Mouse (Mus musculus): ENCODE data around the gene Ctnnd2. TPM values are rescaled to one million over a fixed set of nuclear protein-coding genes. Genes with fewer than 3 reads are reported as not detected.
A peak's percentile ranks its signal among the peaks of the same experiment; 100 is the strongest.

Gene Ctnnd2
- total and polyA plus RNA-seq, 3 experiments, result 0.10 to 0.35 (median 0.16) TPM

GRCm38 (mm10) chr15:30633917-30634316 lies 461.5 kb downstream of the Ctnnd2 start:
- Histone ChIP-seq H3K9ac (ENCODE audit: low read depth, low read length) (no peak overlapping the region), H3K27me3 (ENCODE audit: control insufficient read depth, insufficient read depth, low read length) (no peaks in the 10 kb centered on the region), H3K4me1 (ENCODE audit: control insufficient read depth, insufficient read depth, low read length) (no peaks in the 10 kb centered on the region), H3K36me3 (ENCODE audit: control insufficient read depth, insufficient read depth, low read length) (no peaks in the 10 kb centered on the region), H3K79me2 (replicated peaks; ENCODE audit: control insufficient read depth, insufficient read depth, low read length) (no peaks in the 10 kb centered on the region), H3K4me3 (no peak overlapping the region), H3K27ac (no peak overlapping the region)
- 38% methylated on average over 2 of the region's 2 CpGs for WGBS
- intact Hi-C loops (cut with DNase I), result no loop called here
- TF ChIP-seq EP300 (IDR thresholded peaks at IDR 0.05; ENCODE audit: insufficient read depth, low read depth, low read length), result no peak
- no peak for TF ChIP-seq POLR2A (IDR thresholded peaks at IDR 0.05; ENCODE audit: insufficient read depth, low read depth, low read length)
- TF ChIP-seq CTCF (IDR thresholded peaks at IDR 0.05), result no peak
- DNase-seq, result no peak

GRCm38 (mm10) chr15:30634522-30634921 lies 462.1 kb downstream of the Ctnnd2 start:
- DNase-seq, result no peak
- H3K4me1 ChIP-seq (ENCODE audit: control insufficient read depth, insufficient read depth, low read length), result no peaks in the 10 kb centered on the region
- H3K4me3 ChIP-seq, result no peak overlapping the region
- WGBS, result 79% methylated on average over 5 of the region's 5 CpGs
- no peaks in the 10 kb centered on the region for H3K79me2 ChIP-seq (replicated peaks; ENCODE audit: control insufficient read depth, insufficient read depth, low read length)
- H3K9ac ChIP-seq (ENCODE audit: low read depth, low read length), result no peak overlapping the region
- TF ChIP-seq EP300 (IDR thresholded peaks at IDR 0.05; ENCODE audit: insufficient read depth, low read depth, low read length), result no peak
- TF ChIP-seq POLR2A (IDR thresholded peaks at IDR 0.05; ENCODE audit: insufficient read depth, low read depth, low read length), result no peak
- TF ChIP-seq CTCF (IDR thresholded peaks at IDR 0.05), result no peak
- H3K36me3 ChIP-seq (ENCODE audit: control insufficient read depth, insufficient read depth, low read length), result no peaks in the 10 kb centered on the region
- intact Hi-C loops (cut with DNase I), result no loop called here
- no peaks in the 10 kb centered on the region for H3K27me3 ChIP-seq (ENCODE audit: control insufficient read depth, insufficient read depth, low read length)
- H3K27ac ChIP-seq, result no peak overlapping the region

- Histone ChIP-seq H3K79me2 (replicated peaks; ENCODE audit: control insufficient read depth, insufficient read depth, low read length) (no peaks in the 10 kb centered on the region), H3K4me1 (ENCODE audit: control insufficient read depth, insufficient read depth, low read length) (no peaks in the 10 kb centered on the region), H3K27me3 (ENCODE audit: control insufficient read depth, insufficient read depth, low read length) (no peaks in the 10 kb centered on the region), H3K36me3 (ENCODE audit: control insufficient read depth, insufficient read depth, low read length) (no peaks in the 10 kb centered on the region), H3K4me3 (no peak overlapping the region), H3K9ac (ENCODE audit: low read depth, low read length) (no peak overlapping the region), H3K27ac (no peak overlapping the region)
- no peak for TF ChIP-seq CTCF (IDR thresholded peaks at IDR 0.05)
- no peak for TF ChIP-seq EP300 (IDR thresholded peaks at IDR 0.05; ENCODE audit: insufficient read depth, low read depth, low read length)
- TF ChIP-seq POLR2A (IDR thresholded peaks at IDR 0.05; ENCODE audit: insufficient read depth, low read depth, low read length), result no peak
- no peak for DNase-seq
- intact Hi-C loops (cut with DNase I), result no loop called here
- 80% methylated on average over 5 of the region's 5 CpGs for WGBS
These were observed 468.3 kb downstream of the Ctnnd2 start for GRCm38 (mm10) chr15:30640651-30641050.

GRCm38 (mm10) chr15:30645688-30646087 lies 473.3 kb downstream of the Ctnnd2 start:
- Histone ChIP-seq H3K4me1 (ENCODE audit: control insufficient read depth, insufficient read depth, low read length) (no peaks in the 10 kb centered on the region), H3K79me2 (replicated peaks; ENCODE audit: control insufficient read depth, insufficient read depth, low read length) (no peaks in the 10 kb centered on the region), H3K36me3 (ENCODE audit: control insufficient read depth, insufficient read depth, low read length) (no peaks in the 10 kb centered on the region), H3K9ac (ENCODE audit: low read depth, low read length) (no peak overlapping the region), H3K27me3 (ENCODE audit: control insufficient read depth, insufficient read depth, low read length) (peaks cover 4% of the 10 kb centered on the region; the same call in 1 of the 2 replicates), H3K4me3 (no peak overlapping the region), H3K27ac (no peak overlapping the region)
- intact Hi-C loops (cut with DNase I), result no loop called here
- TF ChIP-seq CTCF (IDR thresholded peaks at IDR 0.05) (no peak), EP300 (IDR thresholded peaks at IDR 0.05; ENCODE audit: insufficient read depth, low read depth, low read length) (no peak), POLR2A (IDR thresholded peaks at IDR 0.05; ENCODE audit: insufficient read depth, low read depth, low read length) (no peak)
- DNase-seq, result no peak
- 24% methylated on average over 1 of the region's 1 CpGs for WGBS

GRCm38 (mm10) chr15:30646501-30647431 lies 474.4 kb downstream of the Ctnnd2 start:
- H3K79me2 ChIP-seq (replicated peaks; ENCODE audit: control insufficient read depth, insufficient read depth, low read length), result no peaks in the 10 kb centered on the region
- intact Hi-C loops (cut with DNase I), result no loop called here
- 1% methylated on average over 94 of the region's 94 CpGs for WGBS
- no peaks in the 10 kb centered on the region for H3K36me3 ChIP-seq (ENCODE audit: control insufficient read depth, insufficient read depth, low read length)
- no peak overlapping the region for H3K4me3 ChIP-seq
- peak; percentile 5 to 16 for DNase-seq
- TF ChIP-seq POLR2A (IDR thresholded peaks at IDR 0.05; ENCODE audit: insufficient read depth, low read depth, low read length), result no peak
- TF ChIP-seq CTCF (IDR thresholded peaks at IDR 0.05), result no peak
- no peak for TF ChIP-seq EP300 (IDR thresholded peaks at IDR 0.05; ENCODE audit: insufficient read depth, low read depth, low read length)
- no peaks in the 10 kb centered on the region for H3K4me1 ChIP-seq (ENCODE audit: control insufficient read depth, insufficient read depth, low read length)
- H3K27me3 ChIP-seq (ENCODE audit: control insufficient read depth, insufficient read depth, low read length), result peaks cover 4% of the 10 kb centered on the region; the same call in 1 of the 2 replicates
- 0 out of 2 replicates have a peak overlapping the region, but pooled peaks have one; percentile 7 for H3K9ac ChIP-seq (ENCODE audit: low read depth, low read length)
- no peak overlapping the region for H3K27ac ChIP-seq
